Mouse (Mus musculus) heart, postnatal 14 days (tissue): ENCODE results near the gene Sla2. TPM values are rescaled to one million over a fixed set of nuclear protein-coding genes. Genes with fewer than 3 reads are reported as not detected.
"Not testable (repeated sequence)": the region's sequence is repeated elsewhere in the genome, so short reads cannot be mapped to it uniquely, and the experiment has no call there.

Source experiments
- DNase-seq, 2 experiments: peaks; one replicate each; pipeline ENCODE4 v3.0.0; 2021 to 2022
- intact Hi-C: fragments of 180-260 bp; cut with DNase I; formaldehyde crosslinking; loops from one replicate; pipeline ENCODE4 v1.15.1; 2025
- total RNA-seq, 2 experiments: library from RNA; stranded (reverse); gene quantifications; 2 replicates each; pipeline ENCODE4 v1.2.3; 2021

Gene Sla2
- total RNA-seq, 2 experiments from 2014 or later = 0.10 to 1.3 TPM

DNA sequence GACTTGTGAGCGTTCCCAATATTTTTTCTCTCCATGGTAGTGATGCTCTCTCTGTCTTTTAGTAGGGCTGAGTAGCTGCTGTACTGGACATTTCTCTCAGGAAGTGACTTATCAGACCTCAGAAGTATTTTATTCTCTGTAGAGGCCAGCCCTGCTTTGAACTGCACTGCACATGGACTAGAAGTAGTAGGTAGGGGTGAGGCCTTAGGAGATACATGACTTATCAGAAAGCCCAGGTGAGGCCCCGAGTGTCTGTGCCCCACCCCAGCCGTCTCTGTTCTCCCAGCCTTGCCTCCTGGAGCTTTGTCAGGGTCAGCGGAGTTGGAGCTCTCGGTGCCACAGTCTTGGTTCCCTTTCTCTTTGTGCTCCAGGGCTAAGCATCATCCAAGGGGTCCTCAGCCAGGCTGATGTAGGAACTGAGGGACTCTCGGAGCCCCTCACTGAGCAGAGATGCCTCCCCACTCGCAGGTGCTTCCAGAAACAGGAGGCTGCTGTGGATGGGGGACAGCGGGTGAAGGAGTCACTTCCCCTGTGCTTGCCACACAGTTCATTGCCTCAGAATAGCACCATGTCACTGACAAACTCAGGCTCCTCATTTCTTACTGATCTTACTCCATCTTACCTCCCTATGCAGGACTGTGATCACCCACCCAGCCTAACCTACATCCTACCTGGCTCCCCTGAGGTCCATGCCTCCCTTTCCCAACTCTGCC is 12.8 kb downstream of the Sla2 start:
- no peak for DNase-seq
- intact Hi-C loops = loop anchor here (5.0 kb wide), 1 partner anchor 208 kb away; no protein-coding TSS in a partner anchor

DNA sequence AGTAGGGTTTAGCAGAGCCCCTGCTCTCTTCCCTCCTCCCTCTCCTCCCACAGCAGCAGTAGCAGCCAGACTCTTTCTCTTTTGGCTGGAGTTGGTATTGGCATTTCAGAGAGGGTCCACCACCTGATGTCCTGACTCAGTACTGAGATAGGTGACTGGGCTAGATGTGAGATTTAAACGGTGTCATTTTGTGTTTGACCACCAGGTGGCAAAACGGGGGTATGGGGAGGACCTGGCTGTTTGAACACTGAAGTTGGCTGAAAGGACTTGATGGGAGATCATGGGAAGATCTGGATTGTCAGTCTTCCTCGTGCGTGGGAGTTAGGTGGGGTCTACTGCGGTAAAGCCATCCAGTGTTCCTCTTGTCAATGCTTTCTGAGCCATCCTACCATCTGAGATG is 13.4 kb downstream of the Sla2 start:
- DNase-seq = peak; percentile 41 to 69
- intact Hi-C loops = loop anchor here (2.0 to 5.0 kb wide), 2 partner anchors 123 to 209 kb away; no protein-coding TSS in a partner anchor

DNA sequence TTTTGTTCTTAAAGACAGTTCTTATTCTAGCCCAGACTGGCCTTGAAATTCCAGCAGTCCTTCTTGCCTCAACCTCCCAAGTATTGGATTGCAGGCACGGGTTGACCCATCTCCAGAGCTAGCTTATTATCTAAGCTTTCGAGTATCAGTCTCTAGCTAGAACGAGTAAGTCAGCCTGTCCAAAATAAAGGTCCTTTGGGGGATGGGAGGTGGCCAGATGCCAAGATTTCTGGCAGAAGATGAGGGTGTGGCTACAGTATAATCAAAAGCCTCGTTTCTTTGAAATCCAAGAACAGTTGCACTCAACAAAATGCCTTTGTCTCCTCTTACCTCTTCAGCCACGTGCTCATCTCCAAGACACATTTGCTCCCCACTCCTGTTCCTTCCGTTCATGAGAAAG is 16.5 kb downstream of the Sla2 start:
- peak; percentile 50 to 62 for DNase-seq
- intact Hi-C loops = loop anchor here (5.0 kb wide), 1 partner anchor 212 kb away; no protein-coding TSS in a partner anchor

DNA sequence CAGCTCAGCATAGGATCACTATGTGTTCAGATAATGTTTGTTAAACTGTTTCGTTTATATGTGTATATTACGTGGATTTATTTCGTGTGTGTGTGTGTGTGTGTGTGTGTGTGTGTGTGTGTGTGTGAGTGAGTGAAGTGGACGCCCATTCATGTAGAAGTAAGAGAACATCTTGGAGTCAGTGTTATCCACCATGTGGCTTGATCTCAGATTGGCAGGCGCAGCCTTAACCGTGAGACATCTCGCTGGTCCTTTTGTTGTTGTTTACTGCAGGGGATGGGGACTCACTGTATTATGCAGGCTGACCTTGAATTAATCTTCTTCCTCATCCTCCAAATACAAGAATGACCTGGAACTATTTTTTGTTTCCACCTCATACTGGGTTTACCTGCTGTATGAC is 17.4 kb downstream of the Sla2 start:
- DNase-seq = no peak
- intact Hi-C loops = no loop called here

DNA sequence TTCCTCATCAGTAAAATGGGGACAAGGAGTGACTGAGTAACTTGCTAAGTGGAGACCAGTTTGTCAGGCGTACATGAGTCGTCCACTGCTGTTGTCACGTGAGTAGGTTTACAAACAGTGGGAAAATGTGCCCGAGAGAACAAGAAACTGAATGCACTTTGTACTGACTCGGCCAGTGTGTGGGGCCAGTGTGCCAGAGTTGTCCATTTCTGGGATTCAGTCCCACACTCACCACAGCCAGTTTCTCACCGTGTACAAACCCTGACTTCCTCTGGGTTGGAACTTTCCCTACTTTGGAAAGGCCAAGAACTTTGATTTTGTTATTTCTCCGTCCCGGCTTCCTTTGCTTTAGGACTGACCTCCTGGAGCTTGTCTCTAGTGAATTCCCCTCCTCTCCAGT is 18.0 kb downstream of the Sla2 start:
- peak in 1 of 2 experiments; percentile 29 for DNase-seq

DNA sequence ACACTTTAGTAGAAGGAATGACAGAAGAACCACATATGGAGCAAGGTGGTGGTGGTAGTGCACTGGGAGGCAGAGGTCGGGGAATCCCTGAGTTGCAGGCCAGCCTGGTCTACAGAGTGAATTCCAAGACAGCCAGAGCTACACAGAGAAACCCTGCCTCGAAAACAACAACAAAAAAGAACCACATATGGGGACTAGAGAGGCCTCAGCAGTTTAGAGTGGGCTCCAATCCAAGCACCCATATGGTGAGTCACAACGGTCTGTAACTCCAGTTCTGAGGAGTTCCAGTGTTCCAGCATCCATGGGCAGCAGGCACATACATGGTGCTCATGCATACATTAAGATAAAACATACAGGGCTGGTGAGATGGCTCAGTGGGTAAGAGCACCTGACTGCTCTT is 22.5 kb downstream of the Sla2 start:
- intact Hi-C loops = loop anchor here (5.0 kb wide), 1 partner anchor 128 kb away; the partner anchor contains the start of gene Ndrg3
- no peak for DNase-seq

More for the DNA sequence above, 18.0 kb downstream of the Sla2 start:
- intact Hi-C loops = no loop called here

DNA sequence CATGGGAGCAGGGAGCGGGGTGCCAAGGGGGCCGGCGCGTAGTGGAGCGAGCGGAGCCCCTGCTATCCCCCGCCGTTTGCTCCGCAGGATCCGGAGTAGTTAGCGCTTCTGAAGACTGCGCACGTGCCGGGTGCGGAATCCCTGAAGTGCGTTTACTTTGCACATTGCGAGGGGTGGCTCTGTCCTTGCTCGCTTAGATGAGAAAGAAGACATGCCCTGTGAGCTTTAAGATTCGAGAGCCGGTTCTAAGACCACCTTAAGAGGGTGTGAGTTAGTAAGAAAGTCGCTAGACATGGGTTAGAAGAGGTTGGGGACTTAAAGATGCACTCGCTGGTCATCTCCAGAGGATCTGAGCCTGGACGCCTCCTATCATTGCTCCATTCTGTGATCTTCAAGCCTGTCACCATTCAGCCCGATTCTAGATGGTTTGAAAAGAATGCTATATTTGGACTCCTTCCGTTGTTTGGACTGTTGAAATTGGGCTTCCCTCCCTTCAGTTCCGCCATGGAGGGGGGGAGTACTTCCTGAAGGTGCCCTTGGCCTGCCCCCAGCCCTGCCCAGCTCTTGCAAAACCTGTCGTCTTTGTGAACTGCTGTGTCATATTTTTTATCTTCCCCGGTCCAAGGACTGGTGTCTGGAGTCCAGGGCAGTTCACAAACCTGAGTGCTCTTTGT is 23.4 kb downstream of the Sla2 start:
- intact Hi-C loops = loop anchor here (5.0 kb wide), 1 partner anchor 129 kb away; the partner anchor contains the start of gene Ndrg3
- DNase-seq = peak; percentile 42 to 49

DNA sequence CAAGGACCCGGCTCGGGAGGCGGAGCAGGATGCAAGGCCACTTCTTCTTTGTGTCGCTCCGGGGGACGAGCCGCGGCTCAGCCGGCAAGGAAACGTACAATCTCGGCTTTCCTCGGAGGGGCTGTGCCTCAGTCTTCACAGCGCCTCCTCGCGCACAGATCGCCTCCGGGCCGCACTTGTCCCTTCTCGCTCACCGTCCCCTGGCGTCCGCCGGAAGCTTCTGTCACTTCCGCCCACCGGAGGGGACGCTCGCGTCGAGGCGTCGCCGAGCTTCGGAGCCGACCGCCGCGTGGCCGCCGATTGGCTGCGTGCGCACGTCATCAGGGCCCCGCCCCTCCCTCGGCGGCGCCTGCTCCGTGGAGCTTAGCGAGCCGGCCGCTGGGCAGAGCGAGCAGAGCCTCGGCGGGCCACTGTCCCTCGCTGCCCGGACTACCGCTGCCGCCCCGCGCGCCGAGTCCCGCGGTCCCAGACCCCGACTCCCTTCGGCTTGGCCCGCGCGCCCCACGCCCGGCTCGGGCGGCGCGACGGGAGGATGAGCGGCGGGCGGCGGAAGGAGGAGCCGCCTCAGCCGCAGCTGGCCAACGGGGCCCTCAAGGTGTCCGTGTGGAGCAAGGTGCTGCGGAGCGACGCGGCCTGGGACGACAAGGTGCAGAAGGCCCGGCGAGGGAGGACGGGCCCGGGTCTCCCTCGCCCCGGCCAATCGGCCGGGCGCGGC is 24.1 kb downstream of the Sla2 start, which contains the start of gene Rab5if:
Rab5if (plus strand) TSS at position 357 of the 715 bp plus-strand sequence.
- peak; percentile 98 to 99 for DNase-seq
- intact Hi-C loops = loop anchor here (5.0 kb wide), 1 partner anchor 129 kb away; the partner anchor contains the start of gene Ndrg3

DNA sequence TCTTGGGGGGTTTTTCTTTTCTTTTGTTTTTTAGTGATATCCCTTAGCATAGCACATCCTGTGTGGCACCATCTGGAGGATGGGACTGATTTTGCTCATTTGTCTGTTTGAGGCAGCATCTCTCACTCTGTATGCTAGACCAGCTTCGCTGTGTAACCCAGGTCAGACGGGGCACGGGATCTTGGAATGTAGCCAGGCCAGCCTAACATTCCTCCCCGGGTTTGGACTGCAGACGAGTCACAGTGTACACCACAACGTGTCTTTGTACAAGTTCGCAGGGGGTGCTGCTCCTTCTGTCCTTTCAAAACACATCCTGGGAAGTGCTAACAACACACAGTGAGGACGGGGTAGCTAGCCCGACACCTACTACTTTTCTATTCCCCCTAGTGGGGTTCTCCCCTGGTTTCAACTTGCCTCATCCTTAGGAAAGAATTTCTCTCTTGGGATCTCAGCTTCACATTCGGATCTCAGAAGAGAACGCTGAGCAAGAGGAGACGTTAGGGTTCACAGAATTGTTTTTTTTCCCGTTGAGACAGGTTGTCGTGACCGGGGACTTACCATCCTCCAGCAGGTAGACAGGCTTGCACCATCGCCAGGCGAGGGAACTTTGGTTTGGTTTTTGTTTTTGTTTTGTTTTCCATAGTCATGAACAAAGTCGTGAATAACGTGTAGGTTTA is 24.8 kb downstream of the Sla2 start:
- peak; percentile 25 to 48 for DNase-seq
- intact Hi-C loops = loop anchor here (5.0 kb wide), 1 partner anchor 130 kb away; the partner anchor contains the start of gene Ndrg3

DNA sequence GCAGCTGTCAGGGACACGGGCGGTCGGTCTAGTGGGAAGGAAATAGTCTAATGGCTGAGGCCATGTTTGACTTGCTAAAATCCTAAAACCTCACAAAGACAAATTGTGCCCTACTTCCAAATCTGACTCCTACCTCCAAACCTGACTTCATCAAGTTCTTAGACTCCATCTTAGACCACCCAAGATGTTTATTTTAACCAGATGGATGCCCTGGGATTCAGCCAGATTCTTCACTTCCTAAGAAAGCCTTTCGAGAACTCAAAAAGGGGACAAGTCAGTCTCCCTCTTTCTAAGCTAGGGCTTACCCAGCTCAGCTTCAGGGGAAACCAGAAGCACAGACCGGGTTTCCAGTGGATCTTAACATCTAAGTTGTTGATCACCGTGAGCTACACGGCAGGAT is 28.3 kb downstream of the Sla2 start:
- intact Hi-C loops = loop anchor here (10.0 kb wide), 1 partner anchor 324 kb away; no protein-coding TSS in a partner anchor
- no peak for DNase-seq

DNA sequence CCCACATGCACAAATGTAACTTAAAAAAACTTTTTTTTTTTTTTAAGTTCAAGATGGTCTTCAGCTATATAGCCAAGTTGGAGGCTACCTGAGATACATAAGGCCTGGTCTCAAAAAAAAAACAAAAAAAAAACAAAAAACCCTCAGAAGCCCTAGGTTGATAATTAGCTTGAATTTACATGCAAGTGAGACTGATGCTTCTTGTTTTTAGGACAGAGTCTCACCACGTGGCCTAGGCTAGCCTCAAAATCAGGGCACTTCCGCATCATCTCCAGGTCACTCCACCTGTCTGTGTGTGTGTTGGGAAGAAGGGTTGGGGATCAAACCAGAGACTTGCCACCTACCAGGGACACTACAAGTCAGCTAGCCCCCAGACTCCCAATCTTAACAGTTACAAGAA is 29.2 kb downstream of the Sla2 start, which contains the start of gene 4930518I15Rik:
4930518I15Rik (minus strand) TSS at position 112 of the 400 bp plus-strand sequence.
- no peak for DNase-seq
- intact Hi-C loops = loop anchor here (10.0 kb wide), 1 partner anchor 323 kb away; no protein-coding TSS in a partner anchor

DNA sequence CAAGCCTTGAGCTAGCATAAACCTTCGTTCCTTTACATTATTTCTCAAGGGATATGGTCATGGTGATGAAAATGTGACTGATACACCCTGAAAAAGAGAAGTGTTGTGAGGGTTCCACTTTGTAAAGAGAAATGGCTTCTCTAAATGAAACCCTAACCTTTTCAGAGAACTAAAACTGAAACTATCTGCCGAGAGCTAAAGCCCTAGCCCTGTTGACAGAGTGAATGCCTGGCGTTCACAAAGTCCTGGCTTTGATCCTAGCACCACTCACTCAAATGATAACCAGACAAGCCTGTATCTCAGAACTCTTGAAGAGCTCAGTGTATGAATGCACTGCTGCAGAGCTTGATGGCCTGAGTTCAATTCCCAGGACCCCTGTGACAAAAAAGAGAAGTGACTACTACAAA is 29.6 kb downstream of the Sla2 start:
- DNase-seq = no peak
- intact Hi-C loops = loop anchor here (10.0 kb wide), 1 partner anchor 323 kb away; no protein-coding TSS in a partner anchor

DNA sequence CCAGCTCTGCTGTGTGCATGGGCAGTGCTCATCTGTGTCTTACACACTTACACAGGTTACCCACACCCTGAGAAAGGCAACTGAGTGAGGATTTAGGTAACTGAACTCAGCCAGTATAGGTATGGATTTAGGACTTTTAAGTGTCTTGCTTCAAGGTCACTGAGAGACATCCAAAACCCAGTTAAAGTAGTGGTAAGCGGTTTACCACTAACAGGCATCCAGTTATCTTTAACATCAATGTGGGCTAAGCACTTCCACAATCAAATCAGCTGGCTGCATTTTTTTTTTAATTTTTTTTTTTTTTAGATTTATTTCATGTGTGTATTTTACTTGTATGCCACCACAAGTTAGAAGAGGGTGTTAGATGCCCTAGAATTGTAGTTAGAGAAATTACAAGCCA is 30.7 kb downstream of the Sla2 start:
- intact Hi-C loops = loop anchor here (1.0 to 10.0 kb wide), 2 partner anchors 47 to 322 kb away; no protein-coding TSS in a partner anchor
- DNase-seq = no peak

DNA sequence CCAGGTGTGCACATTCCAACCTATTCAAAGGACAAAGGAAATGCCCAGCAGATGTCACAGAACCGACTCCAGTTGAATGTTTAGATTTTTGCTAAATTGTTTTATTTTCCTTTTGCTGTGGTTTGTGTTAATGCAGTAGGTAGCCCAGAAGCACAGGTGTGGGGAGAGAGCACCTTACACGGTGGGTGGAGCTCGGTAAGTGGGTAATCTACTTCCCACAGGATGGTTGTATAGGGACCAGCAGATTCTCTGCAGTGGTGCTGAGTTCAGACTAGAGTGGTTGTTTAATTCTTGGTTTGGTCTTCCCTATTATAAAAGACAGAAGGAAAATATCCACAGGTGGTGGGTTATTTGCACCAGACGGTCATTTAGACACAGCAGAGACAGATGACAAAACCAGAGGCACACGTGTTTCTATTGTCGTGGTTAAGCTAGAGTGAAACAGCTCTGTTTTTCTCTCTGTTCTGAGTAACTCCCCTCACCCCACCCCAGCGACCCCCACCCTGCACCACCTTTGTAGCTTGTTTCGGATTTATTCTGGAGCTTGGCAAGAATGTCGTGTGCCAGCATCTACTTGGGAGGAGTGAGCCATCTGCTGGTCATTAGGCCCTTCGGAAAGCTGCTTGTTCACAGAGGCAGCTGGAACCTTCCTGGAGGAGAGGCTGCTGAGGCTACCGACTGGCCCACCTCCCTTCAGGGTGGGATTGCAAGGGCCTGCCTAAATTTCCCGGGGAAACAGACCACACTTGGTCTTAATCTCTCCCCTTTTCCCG is 32.8 kb downstream of the Sla2 start:
- intact Hi-C loops = loop anchor here (10.0 kb wide), 1 partner anchor 319 kb away; no protein-coding TSS in a partner anchor
- DNase-seq = peak; percentile 36 to 56

DNA sequence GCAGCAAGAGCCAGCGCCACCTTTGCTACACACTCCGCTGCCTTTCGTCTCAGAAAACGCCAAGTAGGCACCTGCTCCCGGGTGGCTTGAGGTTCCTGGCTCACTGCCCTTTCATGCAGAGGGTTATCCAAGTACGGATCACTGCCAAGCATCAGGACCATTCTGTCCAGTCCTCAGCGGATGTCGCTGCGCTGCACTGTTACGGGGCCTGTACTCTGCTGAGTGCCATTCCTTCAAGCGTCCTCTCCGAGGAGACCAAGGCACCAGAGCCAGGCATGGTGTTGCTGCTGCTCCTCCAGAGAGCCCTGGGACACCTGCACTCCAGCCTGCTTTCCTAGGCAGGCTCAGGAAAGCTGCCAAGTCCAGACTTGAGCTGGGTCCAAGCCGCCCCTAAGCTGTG is 33.4 kb downstream of the Sla2 start:
- DNase-seq = not testable (repeated sequence)
- intact Hi-C loops = loop anchor here (10.0 kb wide), 1 partner anchor 319 kb away; no protein-coding TSS in a partner anchor

DNA sequence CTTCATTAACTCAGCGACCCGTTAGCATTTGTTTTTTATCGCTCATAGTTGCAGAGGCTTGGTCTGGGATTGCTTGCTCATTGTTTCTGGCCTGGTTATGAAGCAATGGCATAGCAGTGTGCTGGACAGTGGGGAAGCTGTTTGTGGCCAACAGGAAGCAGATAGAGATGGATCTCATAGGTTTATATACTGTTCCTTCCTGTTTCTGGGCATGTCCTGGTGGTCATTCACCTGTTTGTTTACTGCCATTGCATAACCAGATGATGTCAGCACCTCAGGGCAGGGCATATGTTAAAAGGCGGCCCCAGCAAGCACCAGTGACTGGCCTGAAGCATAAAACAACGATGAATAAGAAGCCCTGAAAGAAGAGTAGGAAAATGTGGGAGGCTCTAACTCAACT is 36.5 kb downstream of the Sla2 start:
- DNase-seq = no peak
- intact Hi-C loops = loop anchor here (2.0 to 10.0 kb wide), 2 partner anchors 38 to 316 kb away; no protein-coding TSS in a partner anchor

DNA sequence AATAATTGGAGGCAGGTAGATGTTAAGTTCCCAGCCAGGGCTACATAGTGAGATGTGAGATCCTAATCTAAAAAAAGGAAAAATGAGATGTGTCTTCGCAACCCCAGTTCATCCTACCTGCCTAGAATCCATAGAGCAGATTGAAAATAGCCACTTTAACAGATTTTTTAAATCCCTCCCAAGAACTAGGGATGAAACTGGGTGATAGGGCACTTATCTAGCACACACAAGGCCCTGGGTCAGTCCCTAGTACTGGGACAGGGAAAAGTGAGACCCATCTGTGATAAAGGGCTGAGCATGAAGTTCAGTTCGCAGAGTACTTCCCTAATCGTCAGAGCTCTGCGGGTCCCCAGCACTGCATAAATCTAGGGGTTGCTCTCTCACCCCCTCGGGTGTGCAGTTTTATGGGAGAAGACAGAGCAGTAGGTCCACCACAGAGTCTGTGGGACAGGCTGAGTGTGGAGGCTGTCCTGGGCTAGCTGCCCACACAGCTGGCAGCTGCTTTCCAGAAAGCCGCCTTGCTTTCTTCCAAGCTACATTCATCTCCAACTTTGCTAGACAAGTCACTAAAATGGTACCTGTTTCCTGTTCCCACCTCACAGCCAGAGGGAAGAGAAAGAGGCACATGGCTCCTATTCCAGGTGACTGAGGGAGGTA is 38.3 kb downstream of the Sla2 start:
- intact Hi-C loops = no loop called here

DNA sequence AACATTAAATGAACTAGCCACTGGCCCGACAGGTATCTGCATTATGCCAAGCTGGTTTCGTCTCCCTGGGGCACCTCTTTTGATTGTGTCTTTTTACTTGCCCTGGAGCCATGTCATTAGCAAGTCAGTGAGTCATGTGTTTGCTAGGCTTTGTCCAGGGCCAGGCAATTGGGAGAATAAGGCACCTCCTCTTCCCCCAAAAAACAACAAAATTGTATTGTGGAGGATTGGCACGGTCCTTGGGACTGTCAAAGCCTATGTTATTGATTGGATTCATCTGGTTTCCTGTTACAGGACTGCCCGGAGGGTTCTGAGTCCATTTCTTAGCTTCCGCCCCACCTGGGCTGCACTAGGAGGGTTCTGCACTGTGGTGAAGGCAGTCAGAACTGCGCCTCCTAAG is 39.3 kb downstream of the Sla2 start:
- DNase-seq = no peak
- intact Hi-C loops = no loop called here

More for the DNA sequence above, 38.3 kb downstream of the Sla2 start:
- peak; percentile 36 to 48 for DNase-seq
